Mouse (Mus musculus): ENCODE measurements around the gene Tnfsf11. TPM values are rescaled to one million over a fixed set of nuclear protein-coding genes. Genes with fewer than 3 reads are reported as not detected.

Gene Tnfsf11
- total RNA-seq (2014; fragmentation: Nextera tagmentation) (not detected in 2 replicates), total RNA-seq (2017) (not detected in 2 replicates)

DNA sequence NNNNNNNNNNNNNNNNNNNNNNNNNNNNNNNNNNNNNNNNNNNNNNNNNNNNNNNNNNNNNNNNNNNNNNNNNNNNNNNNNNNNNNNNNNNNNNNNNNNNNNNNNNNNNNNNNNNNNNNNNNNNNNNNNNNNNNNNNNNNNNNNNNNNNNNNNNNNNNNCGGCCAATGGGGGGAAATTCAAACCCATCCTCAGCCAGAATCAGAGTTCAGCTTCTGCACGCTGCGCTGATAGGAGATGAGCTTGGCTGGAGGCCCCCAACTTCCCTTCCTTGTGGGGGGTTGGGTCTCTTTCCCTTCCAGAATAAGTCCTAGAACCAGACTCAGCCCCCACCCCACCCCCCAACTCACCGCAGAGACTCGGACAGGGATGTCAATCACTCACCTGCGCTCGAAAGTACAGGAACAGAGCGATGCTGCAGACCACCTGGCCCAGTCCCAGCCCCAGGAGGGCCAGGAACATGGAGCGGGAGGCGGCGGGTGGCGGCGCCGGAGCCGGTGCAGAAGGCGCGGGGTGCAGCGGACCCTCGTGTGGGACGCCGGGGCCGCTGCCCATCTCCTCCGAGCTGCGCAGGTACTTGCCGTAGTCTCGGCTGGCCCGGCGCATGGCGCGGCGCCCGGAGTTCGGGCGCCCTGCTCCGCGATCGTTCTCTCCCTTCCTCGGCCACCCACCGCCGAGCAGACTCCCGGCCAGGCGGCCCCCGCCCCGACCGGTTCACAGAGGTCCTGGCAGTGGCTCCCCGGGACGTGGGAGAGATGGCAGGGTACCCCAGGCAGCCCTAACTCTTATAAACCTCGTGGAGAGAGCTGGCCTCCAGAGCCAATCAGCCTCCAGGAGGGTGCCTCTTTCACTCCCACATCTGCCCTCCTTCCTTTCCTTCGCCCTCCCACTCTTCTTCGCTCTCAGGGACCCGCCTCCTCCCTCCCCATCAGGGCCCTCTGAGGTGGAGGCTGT is at the start of gene Tnfsf11:
Tnfsf11 (minus strand) TSS at position 758 of the 952 bp plus-strand sequence.
- ATAC-seq (replicated peaks; ENCODE audit: poor library complexity, severe bottlenecking): peak; percentile 40

DNA sequence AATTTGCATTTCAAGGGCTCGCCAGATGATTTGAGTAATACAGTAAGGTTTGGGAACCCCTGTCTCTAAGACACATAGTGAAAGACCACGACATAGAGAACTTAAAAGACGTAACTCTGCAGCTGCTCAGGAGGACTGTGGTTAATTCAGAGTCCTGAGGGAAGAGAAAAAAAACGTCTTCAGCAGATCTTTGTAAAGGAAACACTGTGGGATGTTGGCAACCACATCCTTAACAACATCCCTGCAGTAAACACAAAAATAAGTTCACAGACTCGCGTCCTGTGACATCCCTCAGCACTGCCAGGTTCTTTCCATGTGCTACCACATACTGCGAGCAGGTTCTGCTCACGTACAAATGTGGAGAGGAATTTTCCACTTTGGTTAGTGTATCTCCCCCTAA is 48.9 kb upstream of the Tnfsf11 start:
- ATAC-seq (replicated peaks; ENCODE audit: poor library complexity, severe bottlenecking): peak; percentile 58

DNA sequence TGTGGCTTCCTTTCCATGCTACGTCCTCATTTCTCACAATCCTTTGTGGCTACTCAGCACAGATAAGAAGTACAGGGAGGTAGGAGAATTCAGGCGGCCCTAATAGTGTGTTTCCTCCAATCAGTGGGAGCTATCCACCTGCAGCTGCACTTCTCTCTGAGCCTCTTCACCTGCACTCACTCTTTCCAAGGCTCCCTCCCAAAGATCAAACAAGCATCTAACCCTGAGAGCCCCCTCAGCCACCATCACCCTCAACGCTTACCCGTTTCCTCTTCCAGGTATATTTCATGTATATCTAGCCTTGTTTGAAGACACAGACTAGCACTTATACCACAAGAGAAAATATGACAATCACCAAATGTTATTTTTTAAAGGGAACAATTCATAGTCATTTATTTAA is 47.5 kb upstream of the Tnfsf11 start:
- no peak for ATAC-seq (replicated peaks; ENCODE audit: poor library complexity, severe bottlenecking)

DNA sequence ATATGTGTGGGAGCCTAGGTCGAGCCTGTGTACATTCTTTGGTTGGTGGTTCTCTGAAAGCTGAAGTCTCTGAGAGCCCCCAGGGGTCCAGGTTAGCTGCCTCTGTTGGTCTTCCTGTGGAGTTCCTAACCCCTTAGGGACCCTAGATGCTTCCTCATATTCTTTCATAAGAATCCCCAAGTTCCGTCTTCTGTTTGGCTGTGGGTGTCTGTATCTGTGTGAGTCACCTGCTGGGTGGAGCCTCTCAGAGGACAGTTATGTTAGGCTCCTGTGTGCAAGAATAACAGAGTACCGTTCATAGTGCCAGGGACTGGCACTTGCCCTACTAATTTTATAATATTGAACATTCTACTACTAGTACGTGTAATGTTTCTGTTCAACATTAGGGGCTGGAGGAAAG is 45.0 kb upstream of the Tnfsf11 start:
- peak; percentile 71 for ATAC-seq (replicated peaks; ENCODE audit: poor library complexity, severe bottlenecking)

DNA sequence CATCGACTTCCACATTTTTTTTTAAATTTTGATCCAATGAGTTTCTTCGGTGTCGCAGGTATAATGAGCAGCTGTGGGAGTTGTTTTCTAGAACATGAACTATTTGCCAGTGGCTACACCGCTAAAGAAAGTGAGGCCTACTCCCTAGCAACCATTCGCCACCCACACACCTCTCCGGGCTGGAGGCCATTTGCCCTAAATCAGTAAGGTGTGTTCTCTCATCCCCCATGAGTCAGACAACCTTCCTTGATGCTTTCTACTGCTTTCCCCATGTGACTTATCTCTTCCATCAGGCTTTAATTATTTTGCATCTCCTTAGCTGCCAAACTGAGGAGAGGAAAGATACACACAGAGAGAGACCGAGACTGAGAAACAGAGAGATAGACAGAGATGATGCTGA is 43.7 kb upstream of the Tnfsf11 start:
- no peak for ATAC-seq (replicated peaks; ENCODE audit: poor library complexity, severe bottlenecking)

- ATAC-seq (replicated peaks; ENCODE audit: poor library complexity, severe bottlenecking): no peak
Measured at GRCm38 (mm10) chr14:78347715-78348114, 39.9 kb upstream of the Tnfsf11 start.

DNA sequence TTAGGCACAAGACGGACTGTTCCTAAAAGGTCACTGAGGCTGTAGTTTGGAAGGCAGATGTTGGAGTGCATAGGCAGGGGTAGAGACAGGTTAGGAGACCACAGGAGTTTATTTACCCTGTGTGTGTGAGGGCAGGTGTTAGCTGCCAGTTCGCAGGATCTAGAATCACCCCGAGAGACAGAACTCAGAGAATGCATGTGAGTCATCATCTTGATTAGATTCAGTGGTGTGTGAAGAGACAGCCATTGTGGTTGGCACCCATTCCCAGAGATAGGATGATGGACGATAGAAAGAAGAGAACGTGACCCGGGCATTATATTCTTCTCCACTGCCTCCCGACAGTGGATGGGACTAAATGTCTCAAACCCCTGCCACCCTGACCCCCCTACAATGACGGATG is 35.2 kb upstream of the Tnfsf11 start:
- ATAC-seq (replicated peaks; ENCODE audit: poor library complexity, severe bottlenecking): no peak

DNA sequence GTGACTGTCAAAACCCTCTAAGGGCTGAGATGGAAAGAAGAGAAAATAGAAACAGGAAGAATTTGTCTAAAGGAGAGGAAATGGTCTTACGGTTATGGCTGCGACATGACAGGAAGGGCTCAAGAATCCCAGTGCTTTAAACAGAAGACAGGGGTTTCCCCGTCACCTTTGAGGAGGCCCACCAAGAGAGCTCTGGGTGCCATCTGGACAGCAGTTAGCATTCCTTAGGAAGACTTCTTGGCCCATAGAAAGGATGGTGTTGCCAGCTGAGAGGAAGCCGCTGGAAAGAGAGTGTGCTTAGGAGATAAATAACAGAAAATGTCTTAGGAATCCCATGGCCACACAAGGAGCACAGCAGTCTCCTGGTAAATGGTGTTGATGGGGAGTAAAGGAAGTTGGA is 34.3 kb upstream of the Tnfsf11 start:
- ATAC-seq (replicated peaks; ENCODE audit: poor library complexity, severe bottlenecking): no peak

GRCm38 (mm10) chr14:78333341-78333740 is 25.5 kb upstream of the Tnfsf11 start:
- ATAC-seq (replicated peaks; ENCODE audit: poor library complexity, severe bottlenecking): no peak

DNA sequence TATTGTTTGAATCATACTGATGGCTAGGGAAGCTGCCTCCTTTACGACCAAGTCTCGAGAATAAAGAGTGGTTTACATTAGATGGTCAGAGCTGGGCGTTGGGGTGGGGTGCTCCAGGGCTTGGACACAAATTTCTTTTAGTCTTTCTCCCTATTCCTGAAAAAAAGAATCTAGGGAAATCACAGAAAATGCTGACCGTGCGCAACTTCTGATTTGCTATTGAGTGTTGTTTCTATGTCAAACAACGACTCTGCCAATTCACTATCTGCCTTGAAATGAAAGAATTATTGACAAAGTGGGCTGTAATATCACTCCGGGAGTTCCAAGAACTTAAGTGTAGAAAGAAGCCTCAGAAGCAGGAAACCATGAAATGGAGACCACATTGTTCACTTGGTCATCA is 23.5 kb upstream of the Tnfsf11 start:
- no peak for ATAC-seq (replicated peaks; ENCODE audit: poor library complexity, severe bottlenecking)

GRCm38 (mm10) chr14:78330576-78331300 is 22.9 kb upstream of the Tnfsf11 start:
- peak; percentile 98 for ATAC-seq (replicated peaks; ENCODE audit: poor library complexity, severe bottlenecking)

GRCm38 (mm10) chr14:78329765-78330451 is 22.1 kb upstream of the Tnfsf11 start:
- ATAC-seq (replicated peaks; ENCODE audit: poor library complexity, severe bottlenecking): no peak

DNA sequence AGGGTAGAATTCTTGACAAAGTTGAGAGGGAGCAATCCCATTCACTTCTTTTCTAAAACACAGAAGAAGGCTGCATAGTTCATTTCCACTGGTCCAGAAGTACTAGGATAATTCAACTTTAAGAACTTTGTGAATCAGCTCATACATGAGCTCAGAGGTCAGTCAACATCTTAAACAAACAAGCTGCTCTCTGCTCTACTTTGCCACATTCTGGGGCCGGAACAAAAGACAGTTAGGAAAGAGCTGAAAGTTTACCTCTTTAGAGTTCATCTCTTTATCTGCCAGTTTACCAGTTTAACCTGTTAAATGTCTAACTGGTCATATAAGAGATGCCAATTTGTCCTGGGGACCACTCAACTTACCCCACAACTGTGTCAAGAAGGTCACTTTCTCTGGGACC is 15.5 kb upstream of the Tnfsf11 start:
- ATAC-seq (replicated peaks; ENCODE audit: poor library complexity, severe bottlenecking): no peak

DNA sequence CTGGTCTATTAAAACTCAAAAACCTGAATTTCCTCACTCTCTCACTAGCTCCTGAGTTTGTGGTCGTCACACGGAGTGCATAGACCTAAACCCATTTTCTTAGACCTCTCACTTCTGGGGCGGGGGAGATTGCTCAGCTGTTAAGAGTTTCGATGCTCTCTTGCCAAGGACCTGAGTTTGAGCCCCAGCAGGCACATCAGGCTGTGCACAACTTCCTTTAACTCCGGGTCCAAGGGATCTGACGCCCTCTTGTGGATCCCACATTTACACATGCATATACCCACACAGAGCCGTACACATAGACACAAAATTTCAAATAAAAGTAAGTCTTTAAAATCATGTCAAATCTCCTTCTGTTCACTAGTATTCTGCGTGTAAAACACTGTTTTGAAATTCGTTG is 15.1 kb upstream of the Tnfsf11 start:
- no peak for ATAC-seq (replicated peaks; ENCODE audit: poor library complexity, severe bottlenecking)

DNA sequence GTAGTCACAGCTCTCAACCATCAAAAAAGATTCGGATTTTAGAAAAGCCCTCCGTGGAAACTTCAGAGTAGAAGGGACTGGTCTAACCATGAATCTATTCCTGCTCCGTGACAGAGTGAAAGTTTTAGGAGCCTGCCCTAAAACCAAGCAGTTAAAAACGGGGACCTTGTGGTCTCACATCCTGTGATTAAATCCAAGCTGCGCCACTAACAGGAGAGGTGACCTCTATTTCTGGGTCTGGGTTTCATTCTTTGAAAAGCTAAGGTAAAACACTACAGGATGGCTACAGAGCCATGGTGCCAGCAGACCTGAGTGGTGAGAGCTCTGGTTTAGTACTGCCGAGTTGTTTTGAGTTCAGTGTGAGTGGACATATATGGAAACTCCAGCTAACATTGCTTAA is 12.4 kb upstream of the Tnfsf11 start:
- peak; percentile 4; the same call in 1 of the 2 replicates for ATAC-seq (replicated peaks; ENCODE audit: poor library complexity, severe bottlenecking)

GRCm38 (mm10) chr14:78319580-78319979 is 11.7 kb upstream of the Tnfsf11 start:
- ATAC-seq (replicated peaks; ENCODE audit: poor library complexity, severe bottlenecking): no peak

- ATAC-seq (replicated peaks; ENCODE audit: poor library complexity, severe bottlenecking): peak; percentile 45; the same call in 1 of the 2 replicates
Measured at GRCm38 (mm10) chr14:78319000-78319399, 11.2 kb upstream of the Tnfsf11 start.

GRCm38 (mm10) chr14:78317623-78318022 is 9.8 kb upstream of the Tnfsf11 start:
- no peak for ATAC-seq (replicated peaks; ENCODE audit: poor library complexity, severe bottlenecking)

DNA sequence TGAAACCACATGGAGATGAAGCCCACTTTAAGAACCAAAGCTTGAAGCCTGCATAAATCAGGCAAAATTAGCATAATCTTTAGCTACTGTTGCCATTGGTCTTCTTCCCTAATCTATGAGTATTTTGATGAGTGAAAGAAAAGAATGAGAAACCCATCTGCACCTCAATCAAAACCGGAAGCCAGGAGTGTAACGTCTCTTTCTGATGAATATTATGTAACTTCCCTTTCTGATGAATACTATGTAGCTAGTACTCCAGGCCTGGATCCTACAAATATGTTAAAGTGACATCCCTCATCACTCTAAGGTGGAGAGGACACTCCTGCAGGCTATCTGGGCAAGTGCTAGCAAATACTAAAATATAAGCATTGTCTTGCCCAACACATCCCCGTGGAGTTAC is 6.9 kb downstream of the Tnfsf11 start:
- peak; percentile 74 for ATAC-seq (replicated peaks; ENCODE audit: poor library complexity, severe bottlenecking)

GRCm38 (mm10) chr14:78292687-78293086 is 15.2 kb downstream of the Tnfsf11 start:
- ATAC-seq (replicated peaks; ENCODE audit: poor library complexity, severe bottlenecking): no peak

All from granulocyte monocyte progenitor cell, adult 5-6 weeks (primary cell).